In genomic region chr1:135205257-135205656, GRCm38 (mm10) we compare ENCODE assay signal across 14 mouse cellular contexts. TPM values are rescaled to one million over a fixed set of nuclear protein-coding genes. Genes with fewer than 3 reads are reported as not detected.
DNase-seq lines count a peak whose midpoint lies in the region; ATAC-seq and TF ChIP-seq lines count a peak whose summit lies in the region.
"Had no signal": no experiment of that assay in that cellular context is flagged by ENCODE, and none has a peak within 500 bp of the region (broad histone marks: within the 10 kb centered on the region; RNA-seq: fewer than 3 reads in every experiment).

No protein-coding gene starts in this region.

- TF ChIP-seq CTCF in lung, postnatal 0 days (IDR thresholded peaks at IDR 0.05): no peak

- no peaks in the 10 kb centered on the region for H3K27me3 ChIP-seq in kidney, embryonic 16.5 days (ENCODE audit: insufficient read depth, low read length)
- H3K27me3 ChIP-seq in liver, embryonic 11.5 days (replicated peaks; ENCODE audit: control insufficient read depth, insufficient read depth, low read length): 0 out of 2 replicates have a peak, but pooled peaks cover 3% of the 10 kb centered on the region
- no peaks in the 10 kb centered on the region for H3K27me3 ChIP-seq in stomach, embryonic 15.5 days (replicated peaks)
- no peaks in the 10 kb centered on the region for H3K27me3 ChIP-seq in lung, postnatal 0 days (replicated peaks; ENCODE audit: insufficient read depth, low read length)
- H3K27me3 ChIP-seq: neural tube, embryonic 13.5 days had no signal

- WGBS in kidney, embryonic 16.5 days: 63% methylated on average over 4 of the region's 4 CpGs
- 51% methylated on average over 4 of the region's 4 CpGs for WGBS in liver, embryonic 11.5 days
- 55% methylated on average over 4 of the region's 4 CpGs for WGBS in stomach, embryonic 15.5 days
- 65% methylated on average over 4 of the region's 4 CpGs for WGBS in lung, postnatal 0 days

- no peak for DNase-seq in kidney, adult 9 months
- DNase-seq in ZHBTc4 (ENCODE audit: low read depth, low spot score): peak; percentile 78
- DNase-seq in liver, embryonic 11.5 days (ENCODE audit: low spot score): peak; percentile 39
- DNase-seq in embryo, embryonic 10 days (ENCODE audit: low spot score): no peak
- no peak for DNase-seq in lung, postnatal 0 days (ENCODE audit: low spot score)
- DNase-seq: right cerebral cortex, postnatal 25 days had no signal

- H3K4me2 ChIP-seq in kidney, embryonic 16.5 days (replicated peaks; ENCODE audit: low read depth, low read length): no peak overlapping the region
- peak overlapping the region; percentile 40; the same call in 1 of the 2 replicates for H3K4me2 ChIP-seq in liver, embryonic 11.5 days
- no peak overlapping the region for H3K4me2 ChIP-seq in stomach, embryonic 15.5 days
- H3K4me2 ChIP-seq in lung, postnatal 0 days (replicated peaks; ENCODE audit: low read depth, low read length): no peak overlapping the region
- H3K4me2 ChIP-seq: heart, embryonic 12.5 days; lung, embryonic 14.5 days; neural tube, embryonic 13.5 days had no signal

- no peak overlapping the region for H3K9ac ChIP-seq in kidney, embryonic 16.5 days (replicated peaks; ENCODE audit: low read length)
- H3K9ac ChIP-seq in liver, embryonic 11.5 days (ENCODE audit: low read depth, low read length): peak overlapping the region; percentile 37; the same call in 1 of the 2 replicates
- no peak overlapping the region for H3K9ac ChIP-seq in stomach, embryonic 15.5 days
- no peak overlapping the region for H3K9ac ChIP-seq in lung, postnatal 0 days (replicated peaks; ENCODE audit: low read depth)
- H3K9ac ChIP-seq: heart, embryonic 12.5 days; lung, embryonic 14.5 days; neural tube, embryonic 13.5 days had no signal

- H3K4me1 ChIP-seq in kidney, embryonic 16.5 days (ENCODE audit: insufficient read depth, low read length): peaks cover 11% of the 10 kb centered on the region
- H3K4me1 ChIP-seq in liver, embryonic 11.5 days (replicated peaks; ENCODE audit: control insufficient read depth, insufficient read depth, low read length): peaks cover 24% of the 10 kb centered on the region
- peaks cover 6% of the 10 kb centered on the region; the same call in 1 of the 2 replicates for H3K4me1 ChIP-seq in stomach, embryonic 15.5 days
- H3K4me1 ChIP-seq in lung, postnatal 0 days (ENCODE audit: insufficient read depth, low read depth, low read length): no peaks in the 10 kb centered on the region

- no peak overlapping the region for H3K4me3 ChIP-seq in kidney, embryonic 16.5 days (ENCODE audit: low read length)
- no peak overlapping the region for H3K4me3 ChIP-seq in liver, embryonic 11.5 days (ENCODE audit: low read depth, low read length)
- H3K4me3 ChIP-seq in stomach, embryonic 15.5 days (replicated peaks): no peak overlapping the region
- no peak overlapping the region for H3K4me3 ChIP-seq in lung, postnatal 0 days (ENCODE audit: low read depth, low read length)
- H3K4me3 ChIP-seq: heart, embryonic 12.5 days; limb, embryonic 10.5 days; neural tube, embryonic 13.5 days had no signal

- no peak for TF ChIP-seq EP300 in lung, postnatal 0 days (IDR thresholded peaks at IDR 0.05)

- H3K9me3 ChIP-seq in kidney, embryonic 16.5 days (ENCODE audit: low read length): no peaks in the 10 kb centered on the region
- H3K9me3 ChIP-seq in liver, embryonic 11.5 days (ENCODE audit: control insufficient read depth, low read length): no peaks in the 10 kb centered on the region
- H3K9me3 ChIP-seq in stomach, embryonic 15.5 days: no peaks in the 10 kb centered on the region
- no peaks in the 10 kb centered on the region for H3K9me3 ChIP-seq in lung, postnatal 0 days (ENCODE audit: low read length)
- H3K9me3 ChIP-seq: heart, embryonic 12.5 days; limb, embryonic 10.5 days; neural tube, embryonic 13.5 days had no signal

- peak overlapping the region; percentile 81 for H3K27ac ChIP-seq in kidney, embryonic 16.5 days (ENCODE audit: low read length)
- no peak overlapping the region for H3K27ac ChIP-seq in liver, embryonic 11.5 days (ENCODE audit: low read depth, low read length)
- peak overlapping the region; percentile 41 for H3K27ac ChIP-seq in stomach, embryonic 15.5 days
- H3K27ac ChIP-seq in lung, postnatal 0 days (ENCODE audit: low read length): no peak overlapping the region
- H3K27ac ChIP-seq: limb, embryonic 10.5 days; neural tube, embryonic 13.5 days had no signal

- H3K36me3 ChIP-seq in kidney, embryonic 16.5 days (ENCODE audit: insufficient read depth, low read length): no peaks in the 10 kb centered on the region
- no peaks in the 10 kb centered on the region for H3K36me3 ChIP-seq in liver, embryonic 11.5 days (ENCODE audit: control insufficient read depth, insufficient read depth, low read length)
- no peaks in the 10 kb centered on the region for H3K36me3 ChIP-seq in stomach, embryonic 15.5 days
- H3K36me3 ChIP-seq in lung, postnatal 0 days (ENCODE audit: insufficient read depth, low read length): no peaks in the 10 kb centered on the region
- H3K36me3 ChIP-seq: heart, embryonic 12.5 days; limb, embryonic 10.5 days; neural tube, embryonic 13.5 days had no signal

- no peak for ATAC-seq in kidney, embryonic 16.5 days (ENCODE audit: low FRiP score, low TSS enrichment)
- peak; percentile 42; the same call in 1 of the 2 replicates for ATAC-seq in liver, embryonic 11.5 days (replicated peaks; ENCODE audit: low FRiP score)
- no peak for ATAC-seq in stomach, embryonic 15.5 days (ENCODE audit: insufficient read depth, low FRiP score, low read depth)
- ATAC-seq in lung, postnatal 0 days: no peak
- ATAC-seq: CD4-positive, CD25-positive, alpha-beta regulatory T cell, adult 4 months; inflammation-experienced regulatory T-cells, adult 6 months had no signal

RNA-seq across cellular contexts. Expression of gene Gpr37l1, which starts 37.8 kb away (rescaled TPM):
- 0.10 TPM in 1 of 2 replicates, not detected in the other for polyA plus RNA-seq in kidney, embryonic 16.5 days (2015; fragmentation: Nextera tagmentation; extraction: Ambion mirVana)
- polyA plus RNA-seq in liver, embryonic 11.5 days (2014; fragmentation: Nextera tagmentation; extraction: Ambion mirVana): not detected in 2 replicates
- 0.35 and 0.78 TPM in 2 replicates for polyA plus RNA-seq in stomach, embryonic 15.5 days (2015; fragmentation: Nextera tagmentation; extraction: Ambion mirVana)
- 0.06 and 0.19 TPM in 2 replicates for polyA plus RNA-seq in lung, postnatal 0 days (2015; fragmentation: Nextera tagmentation; extraction: Ambion mirVana)
- polyA plus RNA-seq: CD4-positive, CD25-positive, alpha-beta regulatory T cell, adult 4 months; heart, embryonic 12.5 days; inflammation-experienced regulatory T-cells, adult 6 months; limb, embryonic 10.5 days; lung, embryonic 14.5 days had no signal

RNA-seq across cellular contexts. Expression of gene Elf3, which starts 53.1 kb away (rescaled TPM):
- polyA plus RNA-seq in kidney, embryonic 16.5 days (2015; fragmentation: Nextera tagmentation; extraction: Ambion mirVana): 41.8 and 44.1 TPM in 2 replicates
- polyA plus RNA-seq in liver, embryonic 11.5 days (2014; fragmentation: Nextera tagmentation; extraction: Ambion mirVana): 2.0 and 2.4 TPM in 2 replicates
- polyA plus RNA-seq in stomach, embryonic 15.5 days (2015; fragmentation: Nextera tagmentation; extraction: Ambion mirVana): 131 and 134 TPM in 2 replicates
- 31.9 and 45.5 TPM in 2 replicates for polyA plus RNA-seq in lung, postnatal 0 days (2015; fragmentation: Nextera tagmentation; extraction: Ambion mirVana)
- polyA plus RNA-seq: CD4-positive, CD25-positive, alpha-beta regulatory T cell, adult 4 months; inflammation-experienced regulatory T-cells, adult 6 months had no signal

RNA-seq across cellular contexts. Expression of gene Arl8a, which starts 58.6 kb away (rescaled TPM):
- polyA plus RNA-seq in kidney, embryonic 16.5 days (2015; fragmentation: Nextera tagmentation; extraction: Ambion mirVana): 42.9 and 46.7 TPM in 2 replicates
- 25.0 and 28.7 TPM in 2 replicates for polyA plus RNA-seq in liver, embryonic 11.5 days (2014; fragmentation: Nextera tagmentation; extraction: Ambion mirVana)
- polyA plus RNA-seq in stomach, embryonic 15.5 days (2015; fragmentation: Nextera tagmentation; extraction: Ambion mirVana): 54.9 and 55.4 TPM in 2 replicates
- polyA plus RNA-seq in lung, postnatal 0 days (2015; fragmentation: Nextera tagmentation; extraction: Ambion mirVana): 51.8 and 56.3 TPM in 2 replicates

Comparison
In these comparisons a context has a peak if more than half of its experiments do, and no peak if none do; other contexts are left out.
1. H3K27ac ChIP-seq: peak in kidney, embryonic 16.5 days (single experiment) and stomach, embryonic 15.5 days (single experiment); none in liver, embryonic 11.5 days (single experiment) and lung, postnatal 0 days (single experiment).
2. DNase-seq: peak in ZHBTc4 (single experiment) and liver, embryonic 11.5 days (single experiment); none in kidney, adult 9 months (single experiment), embryo, embryonic 10 days (single experiment) and lung, postnatal 0 days (single experiment).